Mouse (Mus musculus): ENCODE results near the gene Wdr43.

DNA sequence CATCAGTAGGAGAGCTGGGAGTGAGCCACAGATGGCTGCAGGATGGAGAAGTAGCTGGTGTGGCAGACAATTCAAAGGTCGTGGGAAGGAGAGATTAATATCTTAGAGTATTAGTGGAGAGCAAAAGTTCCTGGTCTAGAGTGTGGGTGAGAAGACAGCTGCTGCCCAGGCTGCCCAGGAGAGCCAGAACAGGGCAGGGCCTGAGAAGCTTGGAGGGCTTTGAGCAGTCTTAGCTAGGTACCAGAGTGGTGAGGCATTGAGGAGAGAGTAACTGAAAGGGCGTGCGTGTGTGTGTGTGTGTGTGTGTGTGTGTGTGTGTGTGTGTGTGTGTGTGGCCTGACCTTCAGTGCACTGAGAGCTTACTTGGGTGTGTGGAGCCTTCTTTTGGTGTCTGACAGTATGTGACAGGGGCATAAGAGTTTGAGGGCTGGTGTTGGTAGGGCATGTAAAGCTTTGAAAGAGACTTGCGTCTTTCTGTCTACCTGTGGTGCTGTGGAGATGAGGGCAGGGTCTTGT lies 22.1 kb downstream of the Wdr43 start:
- no peak for TF ChIP-seq ZC3H11A (IDR thresholded peaks at IDR 0.05; ENCODE audit: low read depth, low read length)
- TF ChIP-seq CTCF (conservative IDR thresholded peaks at IDR 0.05 in 1 of 2, IDR thresholded peaks at IDR 0.05 in 1 of 2; ENCODE audit: low read depth in 2 of 2, low read length in 2 of 2): no peak
- TF ChIP-seq RCOR1 (conservative IDR thresholded peaks at IDR 0.05; ENCODE audit: low read depth, low read length): no peak
- TF ChIP-seq RAD21 (IDR thresholded peaks at IDR 0.05; ENCODE audit: low read depth, low read length): no peak
- no peak for TF ChIP-seq ZKSCAN1 (IDR thresholded peaks at IDR 0.05; ENCODE audit: borderline replicate concordance, low read depth, low read length)
- TF ChIP-seq E2F4 (IDR thresholded peaks at IDR 0.05; ENCODE audit: insufficient replicate concordance, low read depth, low read length): no peak
- no peak for TF ChIP-seq MAX (IDR thresholded peaks at IDR 0.05; ENCODE audit: low read length)
- no peak for TF ChIP-seq CHD1 (IDR thresholded peaks at IDR 0.05; ENCODE audit: low read depth, low read length)
- TF ChIP-seq MAFK (IDR thresholded peaks at IDR 0.05; ENCODE audit: insufficient replicate concordance, low read length): no peak
- TF ChIP-seq USF2 (conservative IDR thresholded peaks at IDR 0.05; ENCODE audit: low read depth, low read length): no peak
- TF ChIP-seq POLR2A (IDR thresholded peaks at IDR 0.05; ENCODE audit: low read depth, low read length): no peak; the same call in 1 of the 2 replicates
- TF ChIP-seq BHLHE40 (IDR thresholded peaks at IDR 0.05; ENCODE audit: low read depth, low read length): no peak
- no peak for TF ChIP-seq POLR2AphosphoS2 (IDR thresholded peaks at IDR 0.05; ENCODE audit: low read depth, low read length)
